Mouse (Mus musculus) liver, embryonic 13.5 days (tissue): Measurements from ENCODE around the gene Dynll1. TPM values are rescaled to one million over a fixed set of nuclear protein-coding genes. Genes with fewer than 3 reads are reported as not detected.
A peak's percentile ranks its signal among the peaks of the same experiment; 100 is the strongest.

ENCODE experiments used
- ATAC-seq: fragments of 200-750 bp; cut with Nextera tagmentation; 2 replicates; pipeline ENCODE4 v1.8.0; 2017; ENCODE audit warnings: low read depth, mild to moderate bottlenecking, moderate number of reproducible peaks, moderate library complexity
- DNase-seq: peaks from one replicate; pipeline ENCODE4 v3.0.0; 2022
- H3K27ac ChIP-seq: fragments of 300-500 bp; sonication (generic); 2 replicates; pipeline ENCODE4 v1.5.1; 2015; ENCODE audit warnings: moderate library complexity, mild to moderate bottlenecking, inconsistent platforms
- H3K27me3 ChIP-seq: fragments of 300-500 bp; sonication (generic); 2 replicates; pipeline ENCODE4 v1.6.1; 2015; ENCODE audit warnings: mild to moderate bottlenecking, inconsistent platforms
- H3K36me3 ChIP-seq: fragments of 300-500 bp; sonication (generic); 2 replicates; pipeline ENCODE4 v1.6.1; 2015; ENCODE audit warnings: mild to moderate bottlenecking, inconsistent platforms
- H3K4me1 ChIP-seq: fragments of 300-500 bp; sonication (generic); replicated peaks from 2 replicates; pipeline ENCODE4 v1.6.1; 2015; ENCODE audit warnings: inconsistent platforms
- H3K4me2 ChIP-seq: fragments of 300-500 bp; sonication (generic); 2 replicates; pipeline ENCODE4 v1.6.1; 2015; ENCODE audit warnings: inconsistent platforms, mild to moderate bottlenecking, moderate library complexity
- H3K4me3 ChIP-seq: fragments of 300-500 bp; sonication (generic); replicated peaks from 2 replicates; pipeline ENCODE4 v1.5.1; 2015; ENCODE audit warnings: mild to moderate bottlenecking, inconsistent platforms
- H3K9ac ChIP-seq: fragments of 300-500 bp; sonication (generic); 2 replicates; pipeline ENCODE4 v1.6.1; 2015; ENCODE audit warnings: mild to moderate bottlenecking, inconsistent platforms
- H3K9me3 ChIP-seq: fragments of 300-500 bp; sonication (generic); replicated peaks from 2 replicates; pipeline ENCODE4 v1.6.1; 2016; ENCODE audit warnings: inconsistent platforms
- WGBS: fragments of 180-500 bp; shearing (Covaris S2); methylation state at CpG from one replicate; pipeline ENCODE4 v1.1.7; 2015; ENCODE audit not compliant: insufficient replicate concordance; 5-methylcytosine and 5-hydroxymethylcytosine counted together
- polyA plus RNA-seq: library from polyadenylated mRNA; unstranded; fragments of >200 nt; fragmentation: Nextera tagmentation; extraction: Ambion mirVana; gene quantifications from 2 replicates; pipeline ENCODE4 v1.2.1, GENCODE M21; 2015

Dynll1 gene
- polyA plus RNA-seq, 1 experiment from 2014 or later, result 744 TPM

DNA sequence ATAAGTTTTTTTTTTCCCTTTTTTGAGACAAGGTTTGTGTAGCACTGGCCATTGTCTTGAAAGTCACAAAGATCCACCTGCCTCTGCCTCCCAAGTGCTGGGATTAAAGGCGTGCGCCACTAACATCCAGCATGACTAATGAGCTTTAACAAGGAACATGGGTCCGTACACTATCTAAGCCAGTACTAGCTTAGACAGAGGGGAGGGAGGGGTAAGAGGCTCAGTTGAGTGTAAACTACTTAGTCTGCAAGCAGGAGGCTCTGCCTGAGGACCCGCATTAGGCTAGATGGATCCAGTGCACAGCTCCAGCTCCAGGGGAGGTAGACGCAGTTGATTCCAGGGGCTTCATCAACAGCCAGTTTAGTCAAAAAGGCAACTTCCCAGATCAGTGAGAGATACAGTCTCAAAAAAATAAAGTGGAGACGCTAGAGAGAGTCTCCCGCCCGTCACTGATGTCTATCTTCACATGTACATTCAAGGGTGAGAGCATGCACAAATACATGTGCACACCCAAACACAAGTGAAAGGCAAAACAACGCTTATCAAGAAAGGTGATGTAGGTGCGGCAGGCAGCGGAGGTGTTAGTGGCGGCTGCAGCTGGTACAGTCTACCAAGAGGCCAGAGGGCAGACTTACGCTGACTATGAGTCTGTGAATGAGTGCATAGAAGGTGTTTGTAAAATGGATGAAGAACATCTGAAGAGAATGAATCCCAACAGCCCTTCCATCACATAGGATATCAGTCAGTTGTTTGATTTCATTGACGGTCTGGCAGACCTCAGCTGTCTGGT, 38.1 kb downstream of the Dynll1 start:
- peak overlapping the region; percentile 2; the same call in 1 of the 2 replicates for H3K4me2 ChIP-seq
- H3K9me3 ChIP-seq, result no peaks in the 10 kb centered on the region
- peaks cover 82% of the 10 kb centered on the region for H3K4me1 ChIP-seq
- DNase-seq, result no peak
- WGBS, result 83% methylated on average over 14 of the region's 14 CpGs
- peaks cover 79% of the 10 kb centered on the region for H3K36me3 ChIP-seq
- no peak for ATAC-seq
- no peaks in the 10 kb centered on the region for H3K27me3 ChIP-seq
- 0 out of 2 replicates have a peak overlapping the region, but pooled peaks have one; percentile 8 for H3K27ac ChIP-seq
- no peak overlapping the region for H3K4me3 ChIP-seq
- no peak overlapping the region for H3K9ac ChIP-seq

DNA sequence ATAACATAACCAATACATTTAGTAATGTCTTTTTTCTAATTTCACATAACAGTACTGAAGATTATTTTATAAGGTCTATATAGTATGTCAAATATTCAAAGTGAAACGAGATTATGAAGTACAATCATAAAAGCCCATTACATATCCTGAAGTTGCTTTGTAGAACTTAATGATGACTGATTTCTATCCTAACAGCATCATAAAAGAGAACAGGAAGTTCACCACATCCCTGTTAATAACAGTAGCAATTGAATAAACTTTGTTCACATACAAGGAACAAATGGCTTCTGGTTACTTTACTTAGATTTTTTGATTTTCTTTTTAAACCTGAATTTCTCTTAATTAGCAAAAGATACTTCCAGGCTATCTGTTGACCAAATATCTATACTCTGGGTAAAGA, 38.9 kb downstream of the Dynll1 start:
- peaks cover 81% of the 10 kb centered on the region for H3K4me1 ChIP-seq
- H3K27ac ChIP-seq, result no peak overlapping the region
- H3K9ac ChIP-seq, result no peak overlapping the region
- peaks cover 88% of the 10 kb centered on the region for H3K36me3 ChIP-seq
- ATAC-seq, result no peak
- H3K27me3 ChIP-seq, result no peaks in the 10 kb centered on the region
- H3K9me3 ChIP-seq, result no peaks in the 10 kb centered on the region
- 76% methylated on average over 1 of the region's 1 CpGs for WGBS
- DNase-seq, result no peak
- H3K4me2 ChIP-seq, result no peak overlapping the region
- no peak overlapping the region for H3K4me3 ChIP-seq

DNA sequence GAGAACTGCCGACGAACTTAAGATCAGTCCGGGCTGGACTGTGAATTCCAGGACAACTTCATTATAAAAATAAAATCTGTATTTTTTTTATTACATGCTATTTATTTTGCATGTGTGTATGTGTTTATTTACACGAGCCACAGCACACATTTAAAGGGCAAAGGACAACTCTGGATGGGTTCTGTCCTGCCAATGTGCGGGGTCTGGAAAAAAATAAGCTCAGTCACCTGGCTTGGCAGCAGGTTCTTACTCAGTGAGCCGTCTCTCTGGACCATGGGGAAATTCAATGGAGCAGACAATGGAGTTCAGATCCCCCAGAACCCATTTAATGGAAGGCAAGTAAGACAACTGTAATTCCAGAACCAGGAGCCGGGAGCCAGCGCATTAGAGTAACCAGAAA, 39.7 kb downstream of the Dynll1 start:
- ATAC-seq, result no peak
- H3K36me3 ChIP-seq, result peaks cover 92% of the 10 kb centered on the region

DNA sequence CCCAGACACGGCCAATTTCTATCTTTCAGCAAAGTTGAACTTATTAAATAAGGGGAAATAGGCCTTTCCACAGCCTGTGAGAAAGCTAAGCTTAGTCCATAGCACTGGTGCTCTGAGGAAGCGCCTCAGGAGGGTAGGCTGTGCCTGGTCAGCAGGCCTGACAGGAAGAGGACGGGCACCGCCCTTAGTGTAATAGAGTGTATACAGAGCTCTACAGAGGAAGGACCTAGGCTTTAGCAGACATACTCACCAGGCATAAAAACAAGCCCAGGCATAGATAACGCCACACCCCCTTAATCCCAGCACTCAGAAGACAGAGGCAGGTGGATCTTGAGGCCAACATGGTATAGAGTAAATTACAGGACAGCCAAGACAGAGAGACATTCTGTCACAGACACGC, 40.4 kb downstream of the Dynll1 start:
- Histone ChIP-seq H3K36me3 (peaks cover 93% of the 10 kb centered on the region), H3K4me3 (no peak overlapping the region), H3K9ac (peak overlapping the region; percentile 55; the same call in 1 of the 2 replicates), H3K27me3 (no peaks in the 10 kb centered on the region), H3K27ac (peak overlapping the region; percentile 52), H3K4me2 (peak overlapping the region; percentile 26; the same call in 1 of the 2 replicates), H3K4me1 (peaks cover 80% of the 10 kb centered on the region), H3K9me3 (no peaks in the 10 kb centered on the region)
- DNase-seq (peak; percentile 33), ATAC-seq (peak; percentile 84)
- 78% methylated on average over 6 of the region's 6 CpGs for WGBS

More for the DNA sequence above, 39.7 kb downstream of the Dynll1 start:
- H3K27ac ChIP-seq, result peak overlapping the region; percentile 52; the same call in 1 of the 2 replicates
- H3K4me3 ChIP-seq, result no peak overlapping the region
- H3K4me1 ChIP-seq, result peaks cover 80% of the 10 kb centered on the region
- H3K9ac ChIP-seq, result peak overlapping the region; percentile 55; the same call in 1 of the 2 replicates
- no peaks in the 10 kb centered on the region for H3K9me3 ChIP-seq
- H3K27me3 ChIP-seq, result no peaks in the 10 kb centered on the region
- no peak for DNase-seq
- H3K4me2 ChIP-seq, result peak overlapping the region; percentile 26; the same call in 1 of the 2 replicates
- WGBS, result 87% methylated on average over 8 of the region's 8 CpGs

DNA sequence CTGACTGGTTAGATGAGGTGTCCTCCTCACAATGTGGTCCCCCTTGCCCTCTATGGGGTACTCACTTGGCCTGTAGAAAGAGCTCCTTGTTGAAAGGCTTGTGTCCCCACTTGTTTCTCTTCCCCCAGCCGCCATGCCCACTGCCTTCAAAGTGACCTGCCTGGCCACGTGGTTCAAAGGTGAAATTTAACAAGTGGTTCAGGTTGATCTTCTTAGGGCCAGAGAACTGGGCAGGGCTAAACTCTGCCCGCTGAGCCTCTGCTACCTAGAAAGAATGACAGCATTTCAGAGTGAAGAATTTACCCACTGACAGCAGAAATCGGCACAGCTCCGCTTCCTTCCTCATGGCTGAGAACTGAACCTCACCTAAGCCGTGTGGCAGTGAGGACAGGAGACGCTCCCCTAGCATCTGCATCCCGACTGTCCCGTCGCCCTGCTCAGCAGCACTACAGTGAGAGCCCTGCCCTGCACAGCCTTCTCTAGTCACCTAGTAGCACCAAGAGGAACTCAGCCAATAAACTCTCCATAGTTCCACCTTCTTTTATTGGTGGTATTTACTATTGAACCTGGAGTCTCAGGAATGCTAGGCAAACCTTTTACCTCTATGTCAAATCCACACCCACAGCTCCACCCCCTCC, 43.8 kb downstream of the Dynll1 start:
- ATAC-seq (no peak), DNase-seq (no peak)
- H3K36me3 ChIP-seq, result peaks cover 72% of the 10 kb centered on the region
- no peak overlapping the region for H3K4me2 ChIP-seq
- H3K9ac ChIP-seq, result 0 out of 2 replicates have a peak overlapping the region, but pooled peaks have one; percentile 3
- peaks cover 48% of the 10 kb centered on the region for H3K4me1 ChIP-seq
- H3K4me3 ChIP-seq, result no peak overlapping the region
- no peaks in the 10 kb centered on the region for H3K27me3 ChIP-seq
- WGBS, result 92% methylated on average over 10 of the region's 10 CpGs
- H3K27ac ChIP-seq, result no peak overlapping the region
- no peaks in the 10 kb centered on the region for H3K9me3 ChIP-seq

DNA sequence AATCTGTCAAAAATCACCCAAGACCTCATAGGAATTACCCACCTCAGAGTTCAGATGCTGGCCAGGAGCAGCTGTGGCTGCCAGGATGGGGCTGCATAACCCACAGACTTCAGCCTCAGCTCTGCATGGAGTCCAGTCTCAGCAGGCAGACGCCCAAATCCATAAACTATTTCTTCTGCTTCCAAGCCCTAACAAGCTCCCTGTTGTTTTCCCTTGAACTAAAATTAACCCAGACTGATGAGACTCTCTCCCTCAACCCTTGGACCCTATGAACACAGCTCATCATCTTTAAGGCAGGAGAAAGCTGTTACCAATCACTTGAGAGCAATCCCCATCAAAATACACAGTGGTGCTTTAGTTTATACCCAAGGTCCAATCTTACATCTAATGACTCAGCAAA, 45.3 kb downstream of the Dynll1 start:
- peaks cover 74% of the 10 kb centered on the region for H3K36me3 ChIP-seq
- H3K27ac ChIP-seq, result no peak overlapping the region
- no peak overlapping the region for H3K9ac ChIP-seq
- no peaks in the 10 kb centered on the region for H3K27me3 ChIP-seq
- ATAC-seq (no peak), DNase-seq (no peak)
- H3K4me3 ChIP-seq, result no peak overlapping the region
- H3K4me2 ChIP-seq, result no peak overlapping the region
- no peaks in the 10 kb centered on the region for H3K9me3 ChIP-seq
- WGBS, result 94% methylated on average over 1 of the region's 1 CpGs
- H3K4me1 ChIP-seq, result peaks cover 35% of the 10 kb centered on the region

Other genes with a start within 250 kb of the Dynll1 start
- gene Gm10401, start 202.7 kb downstream of the Dynll1 start, polyA plus RNA-seq, result 11.1 and 12.0 TPM in 2 replicates
- gene Acads, start 181.7 kb downstream of the Dynll1 start, polyA plus RNA-seq, result 40.9 and 41.5 TPM in 2 replicates
- gene Unc119b, start 166.0 kb downstream of the Dynll1 start, polyA plus RNA-seq, result 8.7 and 10.4 TPM in 2 replicates
- gene Mlec, start 142.8 kb downstream of the Dynll1 start, polyA plus RNA-seq, result 23.0 and 26.0 TPM in 2 replicates
- not detected in 2 replicates for gene Cabp1, start 106.6 kb downstream of the Dynll1 start, polyA plus RNA-seq
- 120 and 127 TPM in 2 replicates for gene Pop5, start 65.2 kb downstream of the Dynll1 start, polyA plus RNA-seq
- gene Rnf10, start 28.1 kb downstream of the Dynll1 start, polyA plus RNA-seq, result 122 and 126 TPM in 2 replicates
- 38.1 and 42.0 TPM in 2 replicates for gene Coq5, start 21.3 kb downstream of the Dynll1 start, polyA plus RNA-seq
- gene Srsf9, start 26.2 kb upstream of the Dynll1 start, polyA plus RNA-seq, result 130 and 143 TPM in 2 replicates
- 13.0 and 19.0 TPM in 2 replicates for gene Gatc, start 40.2 kb upstream of the Dynll1 start, polyA plus RNA-seq
- gene Triap1, start 40.2 kb upstream of the Dynll1 start, polyA plus RNA-seq, result 40.4 and 41.5 TPM in 2 replicates
- 735 and 795 TPM in 2 replicates for gene Cox6a1, start 48.0 kb upstream of the Dynll1 start, polyA plus RNA-seq
- gene Msi1, start 128.6 kb upstream of the Dynll1 start, polyA plus RNA-seq, result 0.83 and 1.4 TPM in 2 replicates
- 0.35 TPM in 1 of 2 replicates, not detected in the other for gene Pla2g1b, start 165.3 kb upstream of the Dynll1 start, polyA plus RNA-seq
- 5.6 and 6.1 TPM in 2 replicates for gene Sirt4, start 183.7 kb upstream of the Dynll1 start, polyA plus RNA-seq
- gene Pxn, start 205.7 kb upstream of the Dynll1 start, polyA plus RNA-seq, result 11.1 and 14.5 TPM in 2 replicates